Mouse (Mus musculus) myocyte (in vitro differentiated cells): ENCODE data around the gene Ephb4. TPM values are rescaled to one million over a fixed set of nuclear protein-coding genes. Genes with fewer than 3 reads are reported as not detected.

ENCODE experiments used
- H3K27me3 ChIP-seq: one replicate; pipeline ENCODE4 v1.6.1; 2011; ENCODE audit not compliant: control insufficient read depth, insufficient read depth, insufficient read length
- H3K36me3 ChIP-seq: one replicate; pipeline ENCODE4 v1.6.1; 2011; ENCODE audit not compliant: control insufficient read depth, insufficient read depth
- H3K4me2 ChIP-seq: one replicate; pipeline ENCODE4 v1.6.1; 2011; ENCODE audit warnings: low read depth, control low read depth
- H3K4me3 ChIP-seq: one replicate; pipeline ENCODE4 v1.5.1; 2011; ENCODE audit warnings: mild to moderate bottlenecking, control low read depth, moderate library complexity
- H3K79me2 ChIP-seq: one replicate; pipeline ENCODE4 v1.6.1; 2011; ENCODE audit not compliant: control insufficient read depth, insufficient read depth
- H3ac ChIP-seq: one replicate; pipeline ENCODE4 v1.6.1; 2011; ENCODE audit not compliant: control insufficient read depth, insufficient read length
- CEBPB ChIP-seq: IDR thresholded peaks from 2 replicates; pipeline ENCODE4 v1.6.1; 2011; ENCODE audit warnings: mild to moderate bottlenecking, moderate library complexity; ENCODE audit not compliant: poor library complexity, insufficient read depth, severe bottlenecking
- E2F4 ChIP-seq: IDR thresholded peaks from one replicate; pipeline ENCODE4 v1.6.1; 2011; ENCODE audit warnings: mild to moderate bottlenecking, control low read depth, moderate library complexity; ENCODE audit not compliant: insufficient read depth
- MAX ChIP-seq: IDR thresholded peaks from one replicate; pipeline ENCODE4 v1.6.1; 2011; ENCODE audit warnings: low read depth, mild to moderate bottlenecking, control low read depth
- MYOD1 ChIP-seq, 3 experiments: IDR thresholded peaks; one replicate each; pipeline ENCODE4 v1.6.1; 2011; ENCODE audit warnings: control low read depth in 2 of 3, low read depth in 2 of 3, mild to moderate bottlenecking in 2 of 3, moderate library complexity in 1 of 3; ENCODE audit not compliant: insufficient read length in 2 of 3, control insufficient read depth in 1 of 3
- MYOG ChIP-seq, 3 experiments: IDR thresholded peaks; one replicate each; pipeline ENCODE4 v1.6.1; 2011; ENCODE audit warnings: control low read depth in 2 of 3, low read depth in 2 of 3, mild to moderate bottlenecking in 2 of 3; ENCODE audit not compliant: insufficient read length in 2 of 3, control insufficient read depth in 1 of 3, insufficient read depth in 1 of 3
- POLR2A ChIP-seq: IDR thresholded peaks from one replicate; pipeline ENCODE4 v1.6.1; 2011; ENCODE audit warnings: low read depth, mild to moderate bottlenecking, control low read depth, moderate library complexity; ENCODE audit not compliant: insufficient read length
- POLR2AphosphoS2 ChIP-seq: IDR thresholded peaks from one replicate; pipeline ENCODE4 v1.6.1; 2011; ENCODE audit warnings: low read depth, control low read depth; ENCODE audit not compliant: insufficient read length
- REST ChIP-seq: IDR thresholded peaks from one replicate; pipeline ENCODE4 v1.6.1; 2011; ENCODE audit warnings: mild to moderate bottlenecking, control low read depth, moderate library complexity; ENCODE audit not compliant: insufficient read depth, insufficient read length
- SRF ChIP-seq: IDR thresholded peaks from one replicate; pipeline ENCODE4 v1.6.1; 2011; ENCODE audit warnings: low read depth; ENCODE audit not compliant: control insufficient read depth, insufficient read length
- TCF12 ChIP-seq: IDR thresholded peaks from one replicate; pipeline ENCODE4 v1.6.1; 2011; ENCODE audit warnings: mild to moderate bottlenecking, control low read depth; ENCODE audit not compliant: poor library complexity, insufficient read depth, severe bottlenecking
- TCF3 ChIP-seq: IDR thresholded peaks from one replicate; pipeline ENCODE4 v1.6.1; 2011; ENCODE audit warnings: low read depth, control low read depth; ENCODE audit not compliant: insufficient read length
- USF1 ChIP-seq: IDR thresholded peaks from one replicate; pipeline ENCODE4 v1.6.1; 2011; ENCODE audit warnings: low read depth, mild to moderate bottlenecking, control low read depth, moderate library complexity
- polyA plus RNA-seq: library from polyadenylated mRNA; unstranded; fragments of >200 nt; fragmentation: generic; extraction: Trizol; gene quantifications from one replicate; pipeline ENCODE4 v1.2.1, GENCODE M21; 2012; ENCODE audit warnings: missing spikeins

Gene Ephb4
- polyA plus RNA-seq, 1 experiment = 17.8 TPM

GRCm38 (mm10) chr5:137335066-137335465 lies 14.8 kb upstream of the Ephb4 start:
- no peaks in the 10 kb centered on the region for H3K27me3 ChIP-seq
- H3K79me2 ChIP-seq = no peaks in the 10 kb centered on the region
- no peak overlapping the region for H3K4me2 ChIP-seq
- no peaks in the 10 kb centered on the region for H3K36me3 ChIP-seq
- H3ac ChIP-seq = no peak overlapping the region
- H3K4me3 ChIP-seq = no peak overlapping the region
- no peak for TF ChIP-seq TCF12
- no peak for TF ChIP-seq E2F4
- TF ChIP-seq MYOG (IDR thresholded peaks at IDR 0.05; ENCODE audit: control insufficient read depth in 1 of 3, insufficient read depth in 1 of 3, insufficient read length in 2 of 3, low read depth in 2 of 3) = no peak
- TF ChIP-seq TCF3 = no peak
- TF ChIP-seq SRF = no peak

GRCm38 (mm10) chr5:137337190-137337589 lies 12.7 kb upstream of the Ephb4 start:
- no peaks in the 10 kb centered on the region for H3K79me2 ChIP-seq
- H3K27me3 ChIP-seq = no peaks in the 10 kb centered on the region
- H3K4me3 ChIP-seq = peak overlapping the region; percentile 28
- no peak for TF ChIP-seq MYOG (IDR thresholded peaks at IDR 0.05; ENCODE audit: control insufficient read depth in 1 of 3, insufficient read depth in 1 of 3, insufficient read length in 2 of 3, low read depth in 2 of 3)
- no peak for TF ChIP-seq SRF
- TF ChIP-seq CEBPB = no peak
- no peak for TF ChIP-seq MYOD1 (IDR thresholded peaks at IDR 0.05; ENCODE audit: control insufficient read depth in 1 of 3, insufficient read length in 2 of 3, low read depth in 2 of 3)
- TF ChIP-seq POLR2AphosphoS2 = no peak
- no peak for TF ChIP-seq MAX
- TF ChIP-seq TCF3 = no peak
- TF ChIP-seq USF1 = no peak
- TF ChIP-seq E2F4 = no peak
- TF ChIP-seq POLR2A = no peak
- no peak for TF ChIP-seq TCF12
- H3K36me3 ChIP-seq = no peaks in the 10 kb centered on the region
- peak overlapping the region; percentile 74 for H3K4me2 ChIP-seq
- no peak overlapping the region for H3ac ChIP-seq

DNA sequence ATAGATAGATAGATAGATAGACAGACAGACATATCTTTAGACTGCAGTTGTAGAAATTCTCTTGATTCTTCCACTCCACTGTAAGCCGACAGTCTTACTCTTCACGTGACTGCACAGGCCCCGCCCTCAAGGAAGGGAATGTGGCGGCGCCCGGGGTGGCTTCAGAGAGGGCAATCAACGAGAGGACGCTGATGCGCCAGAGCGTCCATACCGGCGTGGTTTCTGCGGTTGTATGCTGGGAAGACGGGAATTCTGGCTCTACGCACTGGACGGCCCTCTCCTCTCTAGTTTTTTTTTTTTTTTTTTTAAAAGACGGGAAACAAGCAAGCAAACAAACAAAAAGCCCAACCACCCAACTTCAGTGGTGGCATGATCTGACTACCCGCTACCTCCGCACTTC lies 11.7 kb upstream of the Ephb4 start:
- TF ChIP-seq POLR2A (peak; percentile 71), CEBPB (no peak), USF1 (peak; percentile 99), E2F4 (no peak), POLR2AphosphoS2 (peak; percentile 84), SRF (no peak), REST (no peak), MYOG (IDR thresholded peaks at IDR 0.05; ENCODE audit: control insufficient read depth in 1 of 3, insufficient read depth in 1 of 3, insufficient read length in 2 of 3, low read depth in 2 of 3) (peak in 1 of 3 experiments; percentile 8), MYOD1 (IDR thresholded peaks at IDR 0.05; ENCODE audit: control insufficient read depth in 1 of 3, insufficient read length in 2 of 3, low read depth in 2 of 3) (peak in 1 of 3 experiments; percentile 13), TCF3 (no peak), TCF12 (no peak)
- no peak overlapping the region for H3ac ChIP-seq
- H3K79me2 ChIP-seq = no peaks in the 10 kb centered on the region
- no peaks in the 10 kb centered on the region for H3K36me3 ChIP-seq
- no peaks in the 10 kb centered on the region for H3K27me3 ChIP-seq
- peak overlapping the region; percentile 74 for H3K4me2 ChIP-seq
- peak overlapping the region; percentile 28 for H3K4me3 ChIP-seq

DNA sequence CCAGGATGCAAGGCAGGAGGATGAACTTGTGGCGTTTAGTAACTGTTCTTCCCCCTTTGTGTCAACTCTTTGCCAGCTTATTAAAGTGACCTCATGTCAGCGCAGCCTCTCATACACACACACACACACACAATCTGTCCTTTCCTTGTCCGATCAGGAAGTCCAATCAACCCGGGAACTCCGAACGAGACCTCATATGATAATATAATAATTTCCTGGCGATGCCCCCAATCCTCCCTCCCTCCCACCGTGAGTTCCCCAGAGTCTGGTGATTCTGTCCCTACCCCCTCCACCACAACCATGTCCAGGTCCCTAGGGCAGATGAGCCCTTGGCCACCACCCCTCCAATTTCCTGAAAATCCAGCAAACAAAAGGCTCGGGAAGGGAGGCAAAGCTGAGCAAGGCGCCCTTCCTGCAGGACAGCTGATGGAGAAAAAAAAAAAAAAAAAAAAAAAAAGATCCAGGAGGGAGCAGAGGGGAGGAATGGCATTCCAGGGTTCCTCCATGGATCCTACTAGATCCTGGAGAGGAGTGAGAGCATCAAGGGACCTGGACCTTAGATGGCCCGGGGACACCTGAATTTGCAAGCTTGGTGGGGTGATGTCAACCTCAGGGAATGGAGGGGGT lies 11.1 kb upstream of the Ephb4 start:
- peak overlapping the region; percentile 74 for H3K4me2 ChIP-seq
- no peaks in the 10 kb centered on the region for H3K27me3 ChIP-seq
- H3K4me3 ChIP-seq = peak overlapping the region; percentile 28
- no peaks in the 10 kb centered on the region for H3K79me2 ChIP-seq
- no peaks in the 10 kb centered on the region for H3K36me3 ChIP-seq
- no peak for TF ChIP-seq TCF3
- no peak for TF ChIP-seq USF1
- H3ac ChIP-seq = no peak overlapping the region

- Histone ChIP-seq H3K36me3 (no peaks in the 10 kb centered on the region), H3K27me3 (no peaks in the 10 kb centered on the region), H3K4me3 (peak overlapping the region; percentile 28), H3K79me2 (no peaks in the 10 kb centered on the region), H3ac (no peak overlapping the region), H3K4me2 (peak overlapping the region; percentile 74)
- TF ChIP-seq TCF3 (no peak), CEBPB (no peak), MYOD1 (IDR thresholded peaks at IDR 0.05; ENCODE audit: control insufficient read depth in 1 of 3, insufficient read length in 2 of 3, low read depth in 2 of 3) (no peak), MYOG (IDR thresholded peaks at IDR 0.05; ENCODE audit: control insufficient read depth in 1 of 3, insufficient read depth in 1 of 3, insufficient read length in 2 of 3, low read depth in 2 of 3) (no peak), MAX (no peak), USF1 (no peak), POLR2AphosphoS2 (no peak), TCF12 (no peak)
Observed at GRCm38 (mm10) chr5:137339290-137339979, 10.5 kb upstream of the Ephb4 start.
